Mouse (Mus musculus) forebrain, postnatal 0 days (tissue): ENCODE measurements around the gene Galnt3. TPM values are rescaled to one million over a fixed set of nuclear protein-coding genes. Genes with fewer than 3 reads are reported as not detected.
A peak's percentile ranks its signal among the peaks of the same experiment; 100 is the strongest.

Experiments used
- ATAC-seq: fragments of 200-750 bp; cut with Nextera tagmentation; 2 replicates; pipeline ENCODE4 v1.8.0; 2017; ENCODE audit warnings: mild to moderate bottlenecking, moderate library complexity
- DNase-seq: peaks from one replicate; pipeline ENCODE4 v3.0.0-alpha.2; 2015
- H3K27ac ChIP-seq: fragments of 300-500 bp; sonication (generic); 2 replicates; pipeline ENCODE4 v1.5.1; 2014; ENCODE audit warnings: low read depth, mild to moderate bottlenecking, antibody characterized with exemption, low read length, moderate library complexity, mixed read lengths
- H3K27me3 ChIP-seq: fragments of 300-500 bp; sonication (generic); 2 replicates; pipeline ENCODE4 v1.6.1; 2014; ENCODE audit warnings: mild to moderate bottlenecking, low read length, mixed read lengths; ENCODE audit not compliant: insufficient read depth
- H3K36me3 ChIP-seq: fragments of 300-500 bp; sonication (generic); 2 replicates; pipeline ENCODE4 v1.6.1; 2014; ENCODE audit warnings: mild to moderate bottlenecking, moderate library complexity; ENCODE audit not compliant: insufficient read depth
- H3K4me1 ChIP-seq: fragments of 300-500 bp; sonication (generic); 2 replicates; pipeline ENCODE4 v1.6.1; 2014; ENCODE audit warnings: antibody characterized with exemption; ENCODE audit not compliant: insufficient read depth
- H3K4me2 ChIP-seq: fragments of 300-500 bp; sonication (generic); 2 replicates; pipeline ENCODE4 v1.6.1; 2014; ENCODE audit warnings: low read depth, mild to moderate bottlenecking, moderate library complexity
- H3K4me3 ChIP-seq: fragments of 300-500 bp; sonication (generic); 2 replicates; pipeline ENCODE4 v1.5.1; 2014; ENCODE audit warnings: low read depth, low read length, mixed read lengths
- H3K9ac ChIP-seq: fragments of 300-500 bp; sonication (generic); 2 replicates; pipeline ENCODE4 v1.6.1; 2014; ENCODE audit warnings: mild to moderate bottlenecking
- H3K9me3 ChIP-seq: fragments of 300-500 bp; sonication (generic); 2 replicates; pipeline ENCODE4 v1.6.1; 2016; ENCODE audit warnings: low read length
- CTCF ChIP-seq: sonication (generic); IDR thresholded peaks from 2 replicates; pipeline ENCODE4 v1.5.1; 2016; ENCODE audit warnings: antibody characterized with exemption, control low read depth, low read depth
- WGBS: fragments of 180-500 bp; shearing (Covaris S2); extraction: QIAGEN DNeasy Blood & Tissue Kit; methylation state at CpG from one replicate; pipeline ENCODE4 v1.1.7; 2014; 5-methylcytosine and 5-hydroxymethylcytosine counted together
- polyA plus RNA-seq: library from polyadenylated mRNA; unstranded; fragments of >200 nt; fragmentation: Nextera tagmentation; extraction: Ambion mirVana; gene quantifications from 2 replicates; pipeline ENCODE4 v1.2.1, GENCODE M21; 2015
- total RNA-seq: library from RNA; depleted of rRNA; stranded (reverse); fragments of >200 nt; gene quantifications from 2 replicates; pipeline ENCODE4 v1.2.3, GENCODE M21; 2014; rRNA removed

Gene Galnt3
- total and polyA plus RNA-seq, 2 experiments from 2014 or later = 1.8 to 4.6 TPM

DNA sequence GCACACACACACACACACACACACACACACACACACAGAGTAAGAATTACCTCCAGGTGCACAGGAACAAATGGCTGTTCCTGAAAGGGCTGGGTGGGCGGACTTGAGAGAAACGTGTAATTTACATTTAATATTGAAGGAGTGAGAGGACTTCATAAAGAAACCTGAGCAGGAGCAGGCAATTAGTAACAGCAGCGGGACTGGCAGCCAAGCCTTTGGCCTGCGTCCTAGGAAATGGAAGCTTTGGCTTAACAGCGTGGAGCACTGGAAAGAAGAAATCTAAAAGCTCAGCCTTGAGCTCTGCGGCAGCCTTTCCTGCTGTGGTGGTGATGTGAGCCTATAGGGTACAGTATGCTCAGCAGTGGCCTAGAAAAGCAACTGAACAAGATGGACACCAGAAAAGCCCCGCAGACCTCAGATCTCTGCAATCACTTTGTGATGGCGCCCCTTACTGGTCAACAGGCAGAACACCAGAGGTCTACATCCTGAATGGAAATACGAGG, 82.8 kb downstream of the Galnt3 start:
- Histone ChIP-seq H3K4me2 (peak overlapping the region; percentile 45), H3K36me3 (no peaks in the 10 kb centered on the region), H3K27ac (peak overlapping the region; percentile 76), H3K27me3 (no peaks in the 10 kb centered on the region), H3K9ac (peak overlapping the region; percentile 41; the same call in 1 of the 2 replicates), H3K4me3 (peak overlapping the region; percentile 31), H3K9me3 (no peaks in the 10 kb centered on the region), H3K4me1 (peaks cover 12% of the 10 kb centered on the region; the same call in 1 of the 2 replicates)
- DNase-seq (peak; percentile 81), ATAC-seq (peak; percentile 87)
- TF ChIP-seq CTCF = peak; percentile 71
- 12% methylated on average over 9 of the region's 9 CpGs for WGBS

GRCm38 (mm10) chr2:66041203-66041916, 83.4 kb downstream of the Galnt3 start:
- 23% methylated on average over 21 of the region's 21 CpGs for WGBS
- Histone ChIP-seq H3K4me1 (peaks cover 12% of the 10 kb centered on the region; the same call in 1 of the 2 replicates), H3K4me3 (peak overlapping the region; percentile 31), H3K4me2 (peak overlapping the region; percentile 45), H3K9ac (peak overlapping the region; percentile 41; the same call in 1 of the 2 replicates), H3K9me3 (no peaks in the 10 kb centered on the region), H3K27ac (peak overlapping the region; percentile 76), H3K27me3 (no peaks in the 10 kb centered on the region), H3K36me3 (no peaks in the 10 kb centered on the region)
- no peak for TF ChIP-seq CTCF
- DNase-seq (peak; percentile 73), ATAC-seq (no peak; the same call in none of the 2 replicates)

- TF ChIP-seq CTCF = peak; percentile 55
- no peak overlapping the region for H3K4me3 ChIP-seq
Measured at GRCm38 (mm10) chr2:66040611-66041010, 84.2 kb downstream of the Galnt3 start.

DNA sequence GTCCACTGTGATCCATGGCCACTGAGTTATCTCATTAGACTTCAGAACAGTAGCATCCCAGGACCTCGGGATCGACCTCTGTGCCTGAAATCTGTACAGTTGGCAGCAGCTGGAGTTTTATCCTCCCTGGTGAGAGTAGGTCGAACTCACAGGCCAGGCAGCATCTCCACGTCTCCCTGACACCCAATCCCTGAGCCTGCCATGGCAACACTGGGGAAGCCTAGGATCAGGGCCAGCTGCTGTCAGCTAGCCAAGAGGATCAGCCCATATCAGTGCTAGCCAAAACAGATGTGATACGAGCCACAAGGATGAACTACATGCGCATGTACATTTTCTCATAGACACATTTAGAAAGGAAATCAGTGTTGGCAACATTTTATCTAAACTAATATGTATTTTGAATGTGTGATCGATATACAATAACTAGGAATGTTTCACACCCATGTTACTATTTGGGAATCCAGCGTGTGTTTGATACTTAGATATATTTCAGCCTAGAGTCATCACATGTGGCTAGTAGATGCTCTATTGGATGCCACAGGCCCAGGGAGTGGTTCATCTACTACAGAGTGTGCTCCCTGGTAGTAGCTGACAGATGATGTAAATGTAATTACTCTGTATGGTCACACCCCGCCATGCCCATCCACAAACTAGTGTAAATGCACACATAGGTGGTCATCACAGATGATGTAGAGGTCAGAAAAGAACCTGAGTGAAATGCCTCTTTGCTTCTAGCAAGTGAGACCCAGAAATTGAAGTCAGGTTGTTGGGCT, 89.7 kb downstream of the Galnt3 start:
- TF ChIP-seq CTCF = no peak
- no peak overlapping the region for H3K4me2 ChIP-seq
- H3K27ac ChIP-seq = no peak overlapping the region
- H3K27me3 ChIP-seq = no peaks in the 10 kb centered on the region
- ATAC-seq (peak; percentile 79), DNase-seq (peak; percentile 68)
- no peaks in the 10 kb centered on the region; the same call in 1 of the 2 replicates for H3K36me3 ChIP-seq
- H3K9me3 ChIP-seq = no peaks in the 10 kb centered on the region
- no peak overlapping the region for H3K4me3 ChIP-seq
- 47% methylated on average over 9 of the region's 9 CpGs for WGBS
- H3K4me1 ChIP-seq = no peaks in the 10 kb centered on the region
- no peak overlapping the region for H3K9ac ChIP-seq

More at GRCm38 (mm10) chr2:66040611-66041010, 84.2 kb downstream of the Galnt3 start:
- no peak overlapping the region for H3K9ac ChIP-seq
- H3K27ac ChIP-seq = no peak overlapping the region
- no peaks in the 10 kb centered on the region for H3K27me3 ChIP-seq
- ATAC-seq = no peak
- no peaks in the 10 kb centered on the region for H3K9me3 ChIP-seq
- no peak overlapping the region for H3K4me2 ChIP-seq
- peak; percentile 35 for DNase-seq
- H3K4me1 ChIP-seq = peaks cover 12% of the 10 kb centered on the region; the same call in 1 of the 2 replicates
- no peaks in the 10 kb centered on the region for H3K36me3 ChIP-seq

Other genes with a start within 250 kb of the Galnt3 start
- 14.5 and 15.3 TPM in 2 replicates for gene Ttc21b, start 131.6 kb upstream of the Galnt3 start, total RNA-seq
- gene Ttc21b, start 131.6 kb upstream of the Galnt3 start, polyA plus RNA-seq = 4.0 and 6.1 TPM in 2 replicates